Mouse (Mus musculus) kidney, postnatal 0 days (tissue): ENCODE results near the gene Uqcc1. TPM values are rescaled to one million over a fixed set of nuclear protein-coding genes. Genes with fewer than 3 reads are reported as not detected.

ENCODE experiments used
- ATAC-seq: fragments of 200-750 bp; cut with Nextera tagmentation; replicated peaks from 2 replicates; pipeline ENCODE4 v1.8.0; 2017; ENCODE audit warnings: low read depth, moderate number of reproducible peaks, moderate TSS enrichment, moderate library complexity; ENCODE audit not compliant: low FRiP score
- DNase-seq: peaks from one replicate; pipeline ENCODE4 v3.0.0-alpha.2; 2016; ENCODE audit warnings: low spot score
- H3K27ac ChIP-seq: fragments of 300-500 bp; sonication (generic); 2 replicates; pipeline ENCODE4 v1.5.1; 2014; ENCODE audit warnings: mild to moderate bottlenecking
- H3K27me3 ChIP-seq: fragments of 300-500 bp; sonication (generic); 2 replicates; pipeline ENCODE4 v1.6.1; 2014; ENCODE audit warnings: low read length, mixed read lengths; ENCODE audit not compliant: insufficient read depth
- H3K36me3 ChIP-seq: fragments of 300-500 bp; sonication (generic); 2 replicates; pipeline ENCODE4 v1.6.1; 2014; ENCODE audit warnings: low read length, mixed read lengths; ENCODE audit not compliant: insufficient read depth
- H3K4me1 ChIP-seq: fragments of 300-500 bp; sonication (generic); replicated peaks from 2 replicates; pipeline ENCODE4 v1.6.1; 2014; ENCODE audit warnings: antibody characterized with exemption, low read length, mixed read lengths; ENCODE audit not compliant: insufficient read depth
- H3K4me2 ChIP-seq: fragments of 300-500 bp; sonication (generic); 2 replicates; pipeline ENCODE4 v1.6.1; 2014; ENCODE audit warnings: mild to moderate bottlenecking, low read length, moderate library complexity, mixed read lengths
- H3K4me3 ChIP-seq: fragments of 300-500 bp; sonication (generic); replicated peaks from 2 replicates; pipeline ENCODE4 v1.5.1; 2014; ENCODE audit warnings: low read depth, low read length
- H3K9ac ChIP-seq: fragments of 300-500 bp; sonication (generic); 2 replicates; pipeline ENCODE4 v1.6.1; 2014; ENCODE audit warnings: low read depth, low read length
- H3K9me3 ChIP-seq: fragments of 300-500 bp; sonication (generic); replicated peaks from 2 replicates; pipeline ENCODE4 v1.6.1; 2016; ENCODE audit warnings: low read length, inconsistent platforms, mixed read lengths
- CTCF ChIP-seq: IDR thresholded peaks from 2 replicates; pipeline ENCODE4 v1.5.1; 2016; ENCODE audit warnings: antibody characterized with exemption, low read depth, mild to moderate bottlenecking, moderate library complexity
- WGBS: fragments of 180-500 bp; shearing (Covaris S2); extraction: QIAGEN DNeasy Blood & Tissue Kit; methylation state at CpG from one replicate; pipeline ENCODE4 v1.1.7; 2014; 5-methylcytosine and 5-hydroxymethylcytosine counted together
- polyA plus RNA-seq: library from polyadenylated mRNA; unstranded; fragments of >200 nt; fragmentation: Nextera tagmentation; extraction: Ambion mirVana; gene quantifications from 2 replicates; pipeline ENCODE4 v1.2.1, GENCODE M21; 2015

Uqcc1 gene
- polyA plus RNA-seq, 1 experiment from 2014 or later: 72.9 TPM

- TF ChIP-seq CTCF: no peak
- Histone ChIP-seq H3K27me3 (no peaks in the 10 kb centered on the region), H3K27ac (no peak overlapping the region), H3K4me2 (no peak overlapping the region), H3K4me3 (no peak overlapping the region), H3K9me3 (no peaks in the 10 kb centered on the region), H3K9ac (no peak overlapping the region), H3K4me1 (no peaks in the 10 kb centered on the region; the same call in 1 of the 2 replicates), H3K36me3 (peaks cover 4% of the 10 kb centered on the region; the same call in 1 of the 2 replicates)
- WGBS: 94% methylated on average over 8 of the region's 8 CpGs
- no peak for ATAC-seq
- no peak for DNase-seq
Observed at GRCm38 (mm10) chr2:155868320-155868719, 61.8 kb downstream of the Uqcc1 start.

GRCm38 (mm10) chr2:155863301-155863867, 66.7 kb downstream of the Uqcc1 start:
- WGBS: 25% methylated on average over 11 of the region's 11 CpGs
- DNase-seq (peak; percentile 73), ATAC-seq (peak; percentile 40)
- H3K4me3 ChIP-seq: no peak overlapping the region
- TF ChIP-seq CTCF: no peak
- no peak overlapping the region for H3K4me2 ChIP-seq
- H3K9me3 ChIP-seq: no peaks in the 10 kb centered on the region
- no peak overlapping the region for H3K9ac ChIP-seq
- no peaks in the 10 kb centered on the region for H3K27me3 ChIP-seq
- no peaks in the 10 kb centered on the region; the same call in 1 of the 2 replicates for H3K36me3 ChIP-seq
- no peak overlapping the region; the same call in 1 of the 2 replicates for H3K27ac ChIP-seq
- no peaks in the 10 kb centered on the region; the same call in 1 of the 2 replicates for H3K4me1 ChIP-seq

GRCm38 (mm10) chr2:155862573-155863300, 67.4 kb downstream of the Uqcc1 start:
- no peak for TF ChIP-seq CTCF
- 30% methylated on average over 13 of the region's 13 CpGs for WGBS
- peak; percentile 87 for DNase-seq
- H3K27me3 ChIP-seq: no peaks in the 10 kb centered on the region
- H3K36me3 ChIP-seq: no peaks in the 10 kb centered on the region; the same call in 1 of the 2 replicates
- no peak overlapping the region for H3K4me3 ChIP-seq
- H3K9me3 ChIP-seq: no peaks in the 10 kb centered on the region
- no peak overlapping the region for H3K27ac ChIP-seq
- no peak overlapping the region for H3K9ac ChIP-seq
- ATAC-seq: peak; percentile 77; the same call in 1 of the 2 replicates
- H3K4me1 ChIP-seq: no peaks in the 10 kb centered on the region; the same call in 1 of the 2 replicates
- no peak overlapping the region for H3K4me2 ChIP-seq

- Histone ChIP-seq H3K36me3 (no peaks in the 10 kb centered on the region), H3K4me1 (no peaks in the 10 kb centered on the region; the same call in 1 of the 2 replicates), H3K9ac (no peak overlapping the region), H3K4me2 (no peak overlapping the region), H3K27ac (no peak overlapping the region), H3K27me3 (no peaks in the 10 kb centered on the region), H3K9me3 (no peaks in the 10 kb centered on the region), H3K4me3 (no peak overlapping the region)
- TF ChIP-seq CTCF: no peak
- DNase-seq: no peak
- WGBS: 80% methylated on average over 6 of the region's 6 CpGs
- no peak for ATAC-seq
Observed at GRCm38 (mm10) chr2:155861581-155861980, 68.5 kb downstream of the Uqcc1 start.

- TF ChIP-seq CTCF: no peak
- Histone ChIP-seq H3K36me3 (no peaks in the 10 kb centered on the region), H3K9me3 (no peaks in the 10 kb centered on the region), H3K27me3 (no peaks in the 10 kb centered on the region), H3K4me1 (no peaks in the 10 kb centered on the region; the same call in 1 of the 2 replicates), H3K27ac (no peak overlapping the region), H3K9ac (no peak overlapping the region), H3K4me3 (no peak overlapping the region), H3K4me2 (no peak overlapping the region)
- WGBS: 85% methylated on average over 7 of the region's 7 CpGs
- DNase-seq (no peak), ATAC-seq (no peak)
Observed at GRCm38 (mm10) chr2:155860102-155860501, 70.0 kb downstream of the Uqcc1 start.

GRCm38 (mm10) chr2:155852536-155852935, 77.6 kb downstream of the Uqcc1 start:
- H3K27me3 ChIP-seq: no peaks in the 10 kb centered on the region
- no peak for ATAC-seq
- H3K27ac ChIP-seq: no peak overlapping the region
- no peak for DNase-seq
- no peak overlapping the region for H3K4me2 ChIP-seq
- 65% methylated on average over 5 of the region's 5 CpGs for WGBS
- no peak overlapping the region for H3K9ac ChIP-seq
- no peaks in the 10 kb centered on the region for H3K4me1 ChIP-seq
- TF ChIP-seq CTCF: no peak
- peaks cover 28% of the 10 kb centered on the region; the same call in 1 of the 2 replicates for H3K36me3 ChIP-seq
- H3K9me3 ChIP-seq: no peaks in the 10 kb centered on the region
- H3K4me3 ChIP-seq: no peak overlapping the region
